11 mouse cellular contexts compared by ENCODE assay signal in the genomic region with DNA sequence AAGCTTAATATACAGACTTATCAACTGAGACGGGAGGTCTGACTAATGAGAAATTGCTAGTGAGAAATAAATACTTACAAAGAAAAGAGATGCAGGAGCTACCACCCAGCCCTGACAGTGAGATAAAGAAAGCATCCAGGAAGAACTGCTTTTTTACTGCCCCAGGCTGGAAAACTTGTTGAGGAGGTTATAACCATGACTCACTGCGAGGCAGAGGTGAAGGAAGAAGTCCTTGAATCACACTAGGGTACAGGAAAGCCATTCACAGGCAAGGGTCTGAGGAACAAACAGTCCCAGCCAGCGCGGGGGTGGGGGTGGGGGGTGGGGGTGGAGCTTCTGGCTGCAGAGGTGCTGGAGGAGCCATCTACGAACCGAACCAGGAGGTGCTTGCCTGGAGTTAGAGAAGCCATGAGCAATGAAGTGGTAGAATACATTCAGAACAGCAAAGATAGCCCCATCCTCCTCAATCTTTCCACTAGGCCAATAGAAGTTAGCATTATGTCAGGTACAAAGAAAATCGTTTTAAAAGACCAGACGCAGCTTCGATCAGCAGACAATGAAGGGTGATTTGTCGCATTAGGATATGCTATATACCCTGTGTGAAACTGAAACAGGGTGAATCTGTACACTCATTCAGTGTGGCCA. TPM values are rescaled to one million over a fixed set of nuclear protein-coding genes. Genes with fewer than 3 reads are reported as not detected.
DNase-seq lines count a peak whose midpoint lies in the region; ATAC-seq and TF ChIP-seq lines count a peak whose summit lies in the region.
"Had no signal": no experiment of that assay in that cellular context is flagged by ENCODE, and none has a peak within 500 bp of the region (broad histone marks: within the 10 kb centered on the region; RNA-seq: fewer than 3 reads in every experiment).

No protein-coding gene starts in this region.

- no peaks in the 10 kb centered on the region for H3K9me3 ChIP-seq in heart, embryonic 13.5 days
- H3K9me3 ChIP-seq in lung, postnatal 0 days (ENCODE audit: low read length), result no peaks in the 10 kb centered on the region
- H3K9me3 ChIP-seq in neural tube, embryonic 13.5 days, result no peaks in the 10 kb centered on the region
- H3K9me3 ChIP-seq in forebrain, postnatal 0 days (ENCODE audit: low read length), result no peaks in the 10 kb centered on the region

- ATAC-seq in heart, embryonic 13.5 days (ENCODE audit: extremely low read depth, insufficient number of reproducible peaks, low FRiP score, low TSS enrichment), result no peak; the same call in 1 of the 2 replicates
- peak; percentile 65 for ATAC-seq in lung, postnatal 0 days
- no peak for ATAC-seq in neural tube, embryonic 13.5 days (ENCODE audit: low read depth)
- ATAC-seq in forebrain, postnatal 0 days, result no peak

- no peak for TF ChIP-seq POLR2A in brain, embryonic 14.5 days (IDR thresholded peaks at IDR 0.05; ENCODE audit: borderline replicate concordance, extremely low read depth, insufficient read depth, insufficient read length, poor library complexity, severe bottlenecking)

- no peak overlapping the region for H3K9ac ChIP-seq in heart, embryonic 13.5 days
- H3K9ac ChIP-seq in lung, postnatal 0 days (replicated peaks; ENCODE audit: low read depth), result no peak overlapping the region
- H3K9ac ChIP-seq in neural tube, embryonic 13.5 days, result no peak overlapping the region
- H3K9ac ChIP-seq in forebrain, postnatal 0 days, result no peak overlapping the region

- no peak overlapping the region for H3K4me3 ChIP-seq in heart, embryonic 13.5 days
- H3K4me3 ChIP-seq in lung, postnatal 0 days (ENCODE audit: low read depth, low read length), result no peak overlapping the region
- H3K4me3 ChIP-seq in neural tube, embryonic 13.5 days, result no peak overlapping the region
- H3K4me3 ChIP-seq in forebrain, postnatal 0 days (ENCODE audit: low read depth, low read length), result no peak overlapping the region

- TF ChIP-seq EP300 in lung, postnatal 0 days (IDR thresholded peaks at IDR 0.05), result no peak

- WGBS in heart, embryonic 13.5 days, result 31% methylated on average over 10 of the region's 10 CpGs
- WGBS in lung, postnatal 0 days, result 33% methylated on average over 10 of the region's 10 CpGs
- WGBS in neural tube, embryonic 13.5 days, result 26% methylated on average over 10 of the region's 10 CpGs
- 32% methylated on average over 10 of the region's 10 CpGs for WGBS in forebrain, postnatal 0 days

- peaks cover 5% of the 10 kb centered on the region; the same call in 1 of the 2 replicates for H3K4me1 ChIP-seq in heart, embryonic 13.5 days
- no peaks in the 10 kb centered on the region for H3K4me1 ChIP-seq in lung, postnatal 0 days (ENCODE audit: insufficient read depth, low read depth, low read length)
- H3K4me1 ChIP-seq in neural tube, embryonic 13.5 days (replicated peaks), result peaks cover 6% of the 10 kb centered on the region; the same call in 1 of the 2 replicates
- no peaks in the 10 kb centered on the region for H3K4me1 ChIP-seq in forebrain, postnatal 0 days (ENCODE audit: insufficient read depth)

- no peak for TF ChIP-seq CTCF in lung, postnatal 0 days (IDR thresholded peaks at IDR 0.05)
- TF ChIP-seq CTCF in brain, embryonic 14.5 days (IDR thresholded peaks at IDR 0.05; ENCODE audit: borderline replicate concordance, extremely low read depth, insufficient read depth, insufficient read length), result no peak
- no peak for TF ChIP-seq CTCF in forebrain, postnatal 0 days (IDR thresholded peaks at IDR 0.05; ENCODE audit: low read depth)

- no peaks in the 10 kb centered on the region for H3K27me3 ChIP-seq in heart, embryonic 13.5 days (replicated peaks)
- no peaks in the 10 kb centered on the region for H3K27me3 ChIP-seq in lung, postnatal 0 days (replicated peaks; ENCODE audit: insufficient read depth, low read length)
- no peaks in the 10 kb centered on the region for H3K27me3 ChIP-seq in neural tube, embryonic 13.5 days
- H3K27me3 ChIP-seq in forebrain, postnatal 0 days (ENCODE audit: insufficient read depth, low read length), result no peaks in the 10 kb centered on the region

- DNase-seq in heart, adult 8-10 months (ENCODE audit: low spot score), result no peak
- DNase-seq in lung, postnatal 0 days (ENCODE audit: low spot score), result peak; percentile 40
- DNase-seq in lung, postnatal 10 days, result no peak
- peak; percentile 1 for DNase-seq in brain, embryonic 14.5 days (ENCODE audit: low read depth)
- DNase-seq in forebrain, postnatal 0 days, result no peak
- DNase-seq in kidney, adult 9 months, result no peak
- DNase-seq: layer of hippocampus, postnatal 36 days; lung, postnatal 14 days; thymus, postnatal 14 days had no signal

- no peaks in the 10 kb centered on the region for H3K36me3 ChIP-seq in heart, embryonic 13.5 days
- no peaks in the 10 kb centered on the region for H3K36me3 ChIP-seq in lung, postnatal 0 days (ENCODE audit: insufficient read depth, low read length)
- no peaks in the 10 kb centered on the region for H3K36me3 ChIP-seq in neural tube, embryonic 13.5 days
- H3K36me3 ChIP-seq in forebrain, postnatal 0 days (ENCODE audit: insufficient read depth), result no peaks in the 10 kb centered on the region

- H3K4me2 ChIP-seq in heart, embryonic 13.5 days, result peak overlapping the region; percentile 46
- no peak overlapping the region for H3K4me2 ChIP-seq in lung, postnatal 0 days (replicated peaks; ENCODE audit: low read depth, low read length)
- H3K4me2 ChIP-seq in neural tube, embryonic 13.5 days, result 0 out of 2 replicates have a peak overlapping the region, but pooled peaks have one; percentile 7
- H3K4me2 ChIP-seq in forebrain, postnatal 0 days (ENCODE audit: low read depth), result no peak overlapping the region

- H3K27ac ChIP-seq in heart, embryonic 13.5 days (replicated peaks), result no peak overlapping the region
- H3K27ac ChIP-seq in lung, postnatal 0 days (ENCODE audit: low read length), result no peak overlapping the region
- no peak overlapping the region for H3K27ac ChIP-seq in neural tube, embryonic 13.5 days (replicated peaks)
- H3K27ac ChIP-seq in forebrain, postnatal 0 days (ENCODE audit: low read depth, low read length), result no peak overlapping the region

RNA-seq across cellular contexts. Expression of a gene that starts 30.2 kb away (rescaled TPM):
- polyA plus RNA-seq in heart, embryonic 13.5 days (2015; fragmentation: Nextera tagmentation; extraction: Ambion mirVana), result 32.0 and 35.8 TPM in 2 replicates
- 10 to 100 TPM; 13.5 to 17.4 (median 15.8) TPM for total RNA-seq in heart, adult 8-10 months (2022)
- 25.2 and 30.0 TPM in 2 replicates for polyA plus RNA-seq in lung, postnatal 0 days (2015; fragmentation: Nextera tagmentation; extraction: Ambion mirVana)
- 8.9 and 9.4 TPM in 2 replicates for polyA plus RNA-seq in brain, embryonic 14.5 days (2012; rRNA removed)
- 21.2 and 25.9 TPM in 2 replicates for polyA plus RNA-seq in neural tube, embryonic 13.5 days (2015; fragmentation: Nextera tagmentation; extraction: Ambion mirVana)
- 8.3 and 11.9 TPM in 2 replicates for total RNA-seq in forebrain, postnatal 0 days (2014; rRNA removed)
- polyA plus RNA-seq in forebrain, postnatal 0 days (2015; fragmentation: Nextera tagmentation; extraction: Ambion mirVana), result 3.9 and 13.2 TPM in 2 replicates

Comparison
In these comparisons a context has a peak if more than half of its experiments do, and no peak if none do; other contexts are left out.
1. DNase-seq: peak in lung, postnatal 0 days (single experiment) and brain, embryonic 14.5 days (single experiment); none in heart, adult 8-10 months (single experiment), lung, postnatal 10 days (single experiment), forebrain, postnatal 0 days (single experiment) and kidney, adult 9 months (single experiment).
2. H3K4me2 ChIP-seq: peak in heart, embryonic 13.5 days (single experiment) and neural tube, embryonic 13.5 days (single experiment); none in lung, postnatal 0 days (single experiment) and forebrain, postnatal 0 days (single experiment).